Mouse (Mus musculus) liver, postnatal 0 days (tissue): ENCODE results near the gene Gm21973.

Experiments
- CTCF ChIP-seq: sonication (generic); IDR thresholded peaks from 2 replicates; pipeline ENCODE4 v1.5.1; 2016; ENCODE audit warnings: antibody characterized with exemption, low read depth
- EP300 ChIP-seq: IDR thresholded peaks from 2 replicates; pipeline ENCODE4 v1.6.1; 2016; ENCODE audit warnings: antibody characterized with exemption, low read depth, mild to moderate bottlenecking

DNA sequence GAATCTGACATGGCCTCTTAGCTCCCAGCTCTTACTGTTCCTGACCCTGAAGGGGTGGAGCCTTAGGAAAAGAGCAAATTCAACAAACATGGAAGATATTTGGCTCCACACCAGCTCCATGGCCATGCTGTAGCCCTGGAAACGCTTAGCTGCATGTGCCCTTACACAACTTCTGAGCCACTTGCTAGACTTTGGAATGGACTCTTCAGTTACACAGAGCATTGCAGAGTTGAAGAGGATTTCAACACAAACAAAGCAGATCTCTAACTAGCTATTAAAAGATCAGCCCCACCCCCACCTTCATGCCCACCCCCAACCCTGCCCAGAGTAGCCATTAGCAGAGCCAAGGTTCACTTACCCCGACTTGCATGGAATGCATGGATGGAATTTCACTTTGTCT, 74.6 kb downstream of the Gm21973 start:
- TF ChIP-seq CTCF (no peak), EP300 (peak; percentile 75)
